Mouse (Mus musculus): ENCODE data around the gene Zfp429. TPM values are rescaled to one million over a fixed set of nuclear protein-coding genes. Genes with fewer than 3 reads are reported as not detected.

Zfp429 gene
- polyA plus RNA-seq, 1 experiment from 2014 or later = 3.3 TPM

Other genes starting within 250 kb of the Zfp429 start
- gene Rsl1, start 226.6 kb downstream of the Zfp429 start, polyA plus RNA-seq (2014; fragmentation: Nextera tagmentation; extraction: Ambion mirVana) = 6.1 and 6.7 TPM in 2 replicates
- gene Zfp455, start 205.3 kb downstream of the Zfp429 start, polyA plus RNA-seq (2014; fragmentation: Nextera tagmentation; extraction: Ambion mirVana) = 1.1 and 2.7 TPM in 2 replicates
- 4.4 and 6.5 TPM in 2 replicates for gene Zfp458, start 121.4 kb downstream of the Zfp429 start, polyA plus RNA-seq (2014; fragmentation: Nextera tagmentation; extraction: Ambion mirVana)
- gene Zfp457, start 93.3 kb downstream of the Zfp429 start, polyA plus RNA-seq (2014; fragmentation: Nextera tagmentation; extraction: Ambion mirVana) = 0.34 and 1.1 TPM in 2 replicates
- 2.0 and 2.1 TPM in 2 replicates for gene Zfp595, start 67.2 kb downstream of the Zfp429 start, polyA plus RNA-seq (2014; fragmentation: Nextera tagmentation; extraction: Ambion mirVana)
- gene Gm28044, start 39.3 kb downstream of the Zfp429 start, polyA plus RNA-seq (2014; fragmentation: Nextera tagmentation; extraction: Ambion mirVana) = 0.67 TPM in 1 of 2 replicates, not detected in the other
- 0.88 TPM in 2 replicates for gene Zfp953, start 39.2 kb downstream of the Zfp429 start, polyA plus RNA-seq (2014; fragmentation: Nextera tagmentation; extraction: Ambion mirVana)
- gene Gm28041, start 24.1 kb downstream of the Zfp429 start, polyA plus RNA-seq (2014; fragmentation: Nextera tagmentation; extraction: Ambion mirVana) = not detected in 2 replicates
- gene Zfp456, start 24.0 kb downstream of the Zfp429 start, polyA plus RNA-seq (2014; fragmentation: Nextera tagmentation; extraction: Ambion mirVana) = 0.61 and 1.1 TPM in 2 replicates
- gene Zfp459, start 21.6 kb upstream of the Zfp429 start, polyA plus RNA-seq (2014; fragmentation: Nextera tagmentation; extraction: Ambion mirVana) = 0.34 and 0.72 TPM in 2 replicates
- gene Zfp874a, start 51.8 kb upstream of the Zfp429 start, polyA plus RNA-seq (2014; fragmentation: Nextera tagmentation; extraction: Ambion mirVana) = 7.6 and 9.6 TPM in 2 replicates
- gene Zfp874b, start 84.4 kb upstream of the Zfp429 start, polyA plus RNA-seq (2014; fragmentation: Nextera tagmentation; extraction: Ambion mirVana) = 3.4 and 3.8 TPM in 2 replicates
- 12.2 and 14.8 TPM in 2 replicates for gene Zfp58, start 100.7 kb upstream of the Zfp429 start, polyA plus RNA-seq (2014; fragmentation: Nextera tagmentation; extraction: Ambion mirVana)
- 0.33 TPM in 1 of 2 replicates, not detected in the other for gene Gm26965, start 126.3 kb upstream of the Zfp429 start, polyA plus RNA-seq (2014; fragmentation: Nextera tagmentation; extraction: Ambion mirVana)
- gene Zfp87, start 126.4 kb upstream of the Zfp429 start, polyA plus RNA-seq (2014; fragmentation: Nextera tagmentation; extraction: Ambion mirVana) = 46.7 and 48.8 TPM in 2 replicates
- 18.6 and 22.3 TPM in 2 replicates for gene Zfp748, start 154.0 kb upstream of the Zfp429 start, polyA plus RNA-seq (2014; fragmentation: Nextera tagmentation; extraction: Ambion mirVana)
- gene Zfp729b, start 209.9 kb upstream of the Zfp429 start, polyA plus RNA-seq (2014; fragmentation: Nextera tagmentation; extraction: Ambion mirVana) = 7.1 and 7.3 TPM in 2 replicates
- gene Gm49345, start 237.9 kb upstream of the Zfp429 start, polyA plus RNA-seq (2014; fragmentation: Nextera tagmentation; extraction: Ambion mirVana) = 0.54 TPM in 1 of 2 replicates, not detected in the other
- 3.9 and 5.3 TPM in 2 replicates for gene Zfp729a, start 238.0 kb upstream of the Zfp429 start, polyA plus RNA-seq (2014; fragmentation: Nextera tagmentation; extraction: Ambion mirVana)

Data from forebrain, embryonic 14.5 days (tissue).